Mouse (Mus musculus): ENCODE measurements around the gene Gm42669. TPM values are rescaled to one million over a fixed set of nuclear protein-coding genes. Genes with fewer than 3 reads are reported as not detected.
A peak's percentile ranks its signal among the peaks of the same experiment; 100 is the strongest.

Gene Gm42669
- total RNA-seq, 2 experiments from 2014 or later, result 0.18 TPM; not detected in 1

- DNase-seq, result no peak
Observed at GRCm38 (mm10) chr5:107521386-107521785, 14.0 kb downstream of the Gm42669 start.

GRCm38 (mm10) chr5:107521897-107522296, 14.5 kb downstream of the Gm42669 start:
- peak; percentile 14 for DNase-seq

- no peak for DNase-seq
Observed at GRCm38 (mm10) chr5:107524281-107524680, 16.9 kb downstream of the Gm42669 start.

- no peak for DNase-seq
Observed at GRCm38 (mm10) chr5:107528856-107529255, 21.4 kb downstream of the Gm42669 start.

DNA sequence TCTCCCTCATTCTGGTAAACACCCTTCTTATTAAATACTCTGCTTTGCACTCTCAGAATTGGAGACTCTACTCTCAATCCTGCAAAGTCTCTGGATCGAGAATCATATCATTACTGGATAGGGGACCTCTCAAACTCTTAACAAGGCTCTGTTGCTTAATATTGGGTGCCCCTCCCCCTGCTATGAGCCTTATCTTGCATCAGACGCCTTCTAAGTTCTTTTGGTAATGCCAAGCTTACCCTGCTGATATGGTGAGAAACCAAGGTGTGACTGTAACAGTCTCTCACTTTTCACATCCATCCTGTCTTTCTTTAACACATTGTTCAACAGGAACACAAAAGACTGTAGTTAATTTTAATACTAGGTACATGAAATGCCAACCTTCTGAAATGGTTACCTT, 26.2 kb downstream of the Gm42669 start:
- DNase-seq, result no peak

GRCm38 (mm10) chr5:107534581-107534980, 27.2 kb downstream of the Gm42669 start, which contains the start of gene 1700028K03Rik:
Gene 1700028K03Rik, plus strand, starts transcription at chr5:107534709.
- no peak for DNase-seq

GRCm38 (mm10) chr5:107541696-107542095, 34.3 kb downstream of the Gm42669 start:
- peak; percentile 25 for DNase-seq

GRCm38 (mm10) chr5:107545927-107546326, 38.5 kb downstream of the Gm42669 start:
- DNase-seq, result no peak

- no peak for DNase-seq
Observed at GRCm38 (mm10) chr5:107547955-107548354, 40.5 kb downstream of the Gm42669 start.

DNA sequence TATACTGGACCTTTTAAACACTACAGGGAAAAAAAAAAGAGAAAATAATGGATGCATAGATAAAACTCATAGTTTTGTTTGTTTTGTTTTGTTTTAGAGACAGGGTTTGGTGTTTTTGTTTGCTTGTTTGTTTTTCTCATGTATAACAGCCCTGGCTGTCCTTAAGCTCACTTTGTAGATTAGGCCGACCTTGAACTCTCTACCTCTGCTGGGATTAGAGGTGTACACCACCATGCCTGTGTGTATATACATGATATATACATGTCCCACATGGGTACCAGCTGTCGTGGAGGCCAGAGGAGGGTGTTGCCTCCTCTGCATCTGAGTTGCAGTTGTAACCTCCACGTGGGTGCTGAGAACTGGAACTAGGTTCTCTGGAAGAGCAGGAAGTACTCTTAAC, 41.0 kb downstream of the Gm42669 start:
- no peak for DNase-seq

DNA sequence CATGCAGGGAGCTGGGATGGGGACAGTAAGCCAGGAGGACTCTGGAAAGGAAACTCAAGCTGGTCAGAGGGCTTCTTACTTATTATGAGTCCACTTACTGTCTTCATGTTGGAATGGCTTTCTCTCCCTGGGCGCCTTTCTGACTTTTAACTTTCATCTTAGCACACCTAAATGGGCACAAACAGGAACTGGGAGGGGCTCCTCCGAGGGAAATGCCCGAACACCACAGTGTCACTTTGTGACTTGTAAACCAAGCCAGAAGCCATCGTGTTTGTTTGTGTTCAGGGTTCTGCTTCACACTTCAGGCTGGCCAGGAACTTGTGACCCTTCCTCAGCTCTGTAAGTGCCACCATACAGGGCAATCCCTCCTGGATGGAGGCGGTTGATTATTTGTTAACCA, 46.9 kb downstream of the Gm42669 start:
- no peak for DNase-seq

DNA sequence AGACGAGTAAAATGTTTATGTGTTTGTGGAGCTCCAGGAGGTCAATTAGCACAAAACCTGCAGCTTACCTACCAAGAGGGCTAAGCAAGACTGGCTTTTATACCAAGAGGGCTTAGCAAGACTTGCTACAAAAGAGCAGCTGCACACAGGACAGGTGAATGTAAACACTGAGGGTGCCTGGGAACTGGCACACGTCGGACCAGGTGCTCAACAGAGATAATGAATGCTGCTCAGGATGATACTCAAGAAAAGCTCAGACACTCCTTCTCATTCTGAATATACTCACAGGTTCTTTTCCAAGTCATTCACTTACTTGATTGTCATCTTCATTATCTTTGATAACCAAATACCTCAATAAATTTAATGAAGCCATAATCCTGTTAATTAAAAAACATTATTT, 49.5 kb downstream of the Gm42669 start:
- no peak for DNase-seq

DNA sequence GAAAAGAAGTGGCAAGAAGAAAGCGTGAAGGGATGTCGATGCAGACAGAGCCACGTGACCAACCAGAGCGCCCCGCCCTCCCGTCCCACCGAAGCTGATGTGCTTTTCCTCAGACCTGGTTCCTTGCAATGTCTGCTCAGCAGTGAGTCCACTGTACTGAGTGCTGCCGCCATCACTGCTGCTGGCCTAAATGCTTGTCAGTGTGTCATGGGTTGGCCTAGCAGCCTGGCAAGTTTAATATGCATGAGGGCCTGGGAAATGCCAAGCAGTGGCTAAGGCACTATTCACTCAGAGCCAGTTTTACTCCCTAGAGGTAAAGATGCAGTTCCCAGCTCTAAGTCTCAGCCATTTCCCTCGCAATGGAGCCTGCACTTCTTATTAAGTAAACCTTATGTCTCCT, 61.7 kb downstream of the Gm42669 start:
- DNase-seq, result no peak

DNA sequence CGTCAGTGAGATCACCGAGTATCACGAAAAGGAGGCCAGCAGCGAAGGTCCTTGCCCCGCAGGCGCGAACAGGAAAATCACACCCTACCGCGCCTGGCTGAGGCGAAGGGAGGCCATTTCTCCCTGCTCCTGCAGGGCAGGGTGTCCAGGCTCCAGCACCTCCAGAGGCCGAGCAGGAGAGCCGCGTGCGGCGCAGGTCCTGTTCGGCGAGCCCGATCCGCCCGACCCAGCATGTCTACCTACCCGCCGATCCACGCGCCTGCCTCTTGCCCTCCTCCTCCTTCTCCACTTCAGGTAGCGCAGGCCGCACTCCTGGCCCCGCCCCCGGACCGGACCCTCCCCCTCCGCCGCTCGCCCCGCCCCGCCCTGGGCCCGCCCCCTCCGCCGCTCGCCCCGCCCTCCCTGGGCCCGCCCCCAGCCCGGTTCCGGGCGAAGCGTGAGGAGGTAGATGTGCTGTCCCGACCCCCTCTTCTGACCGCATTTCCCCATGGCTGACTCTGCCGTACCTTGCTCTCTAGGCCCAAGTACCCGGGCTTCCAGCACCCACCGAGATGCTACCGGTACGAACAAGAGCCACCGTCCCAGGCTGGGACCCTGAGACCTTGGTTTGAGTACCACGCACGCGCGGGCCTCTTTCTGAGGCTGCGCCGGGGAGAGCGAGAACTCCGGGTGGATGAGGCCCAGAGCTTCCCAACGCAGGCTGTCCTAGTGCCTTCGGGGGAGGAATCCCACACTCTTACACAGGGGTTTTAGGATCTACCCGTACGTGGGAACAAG, 90.1 kb downstream of the Gm42669 start, which contains the start of the genes Rpap2 and Glmn:
TSS of gene Rpap2 (plus strand) at position 73 of the 777 bp plus-strand sequence.
TSS of gene Glmn (minus strand) at position 588 of the 777 bp plus-strand sequence.
- peak; percentile 92 for DNase-seq

- no peak for DNase-seq
Observed at GRCm38 (mm10) chr5:107598380-107598779, 91.0 kb downstream of the Gm42669 start.

DNA sequence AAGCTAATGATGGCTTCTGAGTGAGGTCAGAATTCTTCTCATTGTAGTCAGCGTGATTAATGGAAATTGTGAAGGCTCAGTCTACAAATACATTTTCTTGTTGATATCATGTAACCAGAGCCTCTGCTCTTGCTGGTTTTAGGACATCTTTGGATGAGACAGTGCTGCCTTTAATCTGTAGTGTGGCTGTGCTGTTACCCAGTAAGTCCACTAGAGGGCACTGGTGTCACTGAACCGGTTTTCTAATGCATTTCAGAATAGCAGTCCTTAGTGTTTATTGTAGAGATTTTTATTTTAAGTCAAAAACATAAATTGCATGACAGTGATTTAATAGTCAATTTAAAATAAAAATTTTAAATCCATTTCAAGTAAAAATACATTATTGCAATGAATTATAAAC, 103.8 kb downstream of the Gm42669 start:
- DNase-seq, result peak; percentile 67

GRCm38 (mm10) chr5:107617986-107618385, 110.6 kb downstream of the Gm42669 start:
- DNase-seq, result no peak

- DNase-seq, result no peak
Observed at GRCm38 (mm10) chr5:107621327-107621726, 113.9 kb downstream of the Gm42669 start.

Other genes starting within 250 kb of the Gm42669 start
- gene Tgfbr3, start 218.0 kb upstream of the Gm42669 start, total RNA-seq (2021), result 100 to 1,000 TPM; 125 to 160 TPM
- gene Brdt, start 176.5 kb upstream of the Gm42669 start, total RNA-seq (2021), result 1 to 10 TPM; 2.6 to 3.5 TPM
- 1 to 10 TPM in 1 of 2 experiments, under 1 TPM in 1; 0.75 to 1.4 TPM for gene Ephx4, start 104.9 kb upstream of the Gm42669 start, total RNA-seq (2021)
- not detected for gene Lpcat2b, start 76.1 kb upstream of the Gm42669 start, total RNA-seq (2021)
- 10 to 100 TPM in 1 of 2 experiments, 1 to 10 TPM in 1; 6.9 to 12.0 TPM for gene Btbd8, start 69.6 kb upstream of the Gm42669 start, total RNA-seq (2021)
- under 1 TPM in 1 of 2 experiments, not detected in 1; 0.18 TPM for gene 1700028K03Rik, start 27.1 kb downstream of the Gm42669 start, total RNA-seq (2021)
- gene Rpap2, start 89.8 kb downstream of the Gm42669 start, total RNA-seq (2021), result 10 to 100 TPM; 13.8 to 18.3 TPM
- gene Glmn, start 90.3 kb downstream of the Gm42669 start, total RNA-seq (2021), result 10 to 100 TPM; 10.8 to 15.4 TPM
- gene Gfi1, start 218.4 kb downstream of the Gm42669 start, total RNA-seq (2021), result under 1 TPM; 0.42 to 0.45 TPM